Mouse (Mus musculus) E14TG2a.4 (cell line): ENCODE measurements around the gene Nr0b2.

ENCODE experiments used
- CTCF ChIP-seq: conservative IDR thresholded peaks from 2 replicates; pipeline ENCODE4 v1.5.1; 2014; ENCODE audit warnings: low read length
- NANOG ChIP-seq: IDR thresholded peaks from 2 replicates; pipeline ENCODE4 v1.6.1; 2014; ENCODE audit warnings: borderline replicate concordance, low read length, mixed read lengths

- TF ChIP-seq CTCF (no peak), NANOG (no peak)
Measured at GRCm38 (mm10) chr4:133577983-133578382, 24.8 kb downstream of the Nr0b2 start.
